Mouse (Mus musculus) layer of hippocampus, adult 9-11 months (tissue): ENCODE measurements at regions not wholly inside any gene's neighbourhood (a gene's known extent, or its start where the extent isn't known, plus 50 kb on each side); places are given as distances from the start of the nearest gene placed in this dataset.

Source experiments
- DNase-seq: peaks from one replicate; pipeline ENCODE4 v3.0.0; 2022

DNA sequence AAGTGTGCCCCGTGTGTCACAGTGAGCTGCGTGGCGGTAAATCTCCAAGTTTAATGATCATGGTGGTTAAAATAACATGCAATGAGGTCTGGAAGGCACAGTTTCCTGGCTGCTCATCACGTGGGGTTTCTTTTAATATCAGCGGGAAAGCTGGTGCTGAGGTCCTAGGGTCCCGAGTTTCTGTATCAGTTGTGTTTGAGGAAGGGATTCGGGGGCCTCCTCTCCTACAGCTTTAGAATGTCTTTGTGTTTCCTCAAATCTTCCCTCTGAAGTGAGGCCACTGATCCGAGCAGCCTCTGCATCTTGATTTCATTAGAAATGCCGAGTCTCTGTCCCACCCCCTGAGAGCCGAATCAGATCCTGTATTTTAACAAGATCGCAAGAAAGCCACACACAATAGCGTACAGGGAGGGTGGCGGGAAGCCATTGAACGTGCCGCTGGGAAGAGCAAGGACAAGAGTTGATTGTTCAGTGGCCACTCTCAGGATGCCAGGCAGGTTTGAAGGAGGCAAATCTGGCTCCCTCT, 215.5 kb downstream of the Ppp4r2 start:
- DNase-seq, result no peak

GRCm38 (mm10) chr6:101054880-101055279, 221.5 kb downstream of the Ppp4r2 start:
- no peak for DNase-seq

DNA sequence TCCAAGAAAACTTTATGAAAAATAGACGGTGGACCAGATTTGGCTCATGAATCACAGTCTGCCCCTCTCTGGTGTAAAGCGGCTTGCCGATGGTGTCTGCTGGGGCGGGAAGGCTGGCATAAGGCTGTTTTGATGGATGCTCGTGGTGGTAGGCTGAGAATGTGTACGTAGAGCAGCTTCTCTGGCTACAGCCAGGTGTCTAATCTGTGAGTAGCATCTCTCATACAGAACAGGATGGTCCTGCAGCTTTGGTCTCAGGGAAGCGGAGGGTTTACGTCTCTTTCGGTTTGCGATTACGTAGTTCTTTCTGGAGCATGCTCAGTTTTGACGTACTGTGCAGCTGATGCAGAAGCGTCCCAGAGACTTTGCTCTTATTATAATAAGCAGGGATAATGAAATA, 222.9 kb downstream of the Ppp4r2 start:
- DNase-seq, result peak; percentile 23

DNA sequence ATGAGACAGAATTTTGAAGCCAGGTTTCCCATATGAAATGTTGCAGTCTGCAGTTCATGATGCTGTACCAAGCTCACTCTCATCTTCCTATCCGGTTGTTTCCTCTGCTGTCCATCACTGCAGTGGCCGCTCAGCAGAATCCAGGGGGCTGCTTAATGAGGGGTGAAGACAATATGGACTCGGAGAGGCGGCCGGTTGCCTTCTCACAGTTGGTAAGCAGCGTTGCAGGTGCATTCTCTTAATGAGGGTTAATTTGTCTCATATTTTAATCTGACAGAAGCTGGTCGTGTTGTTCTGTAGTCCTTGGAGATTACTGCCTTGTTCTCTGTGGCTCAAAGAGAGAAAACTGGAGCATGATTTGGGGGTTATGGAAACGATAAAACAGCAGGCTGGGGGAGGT, 225.6 kb downstream of the Ppp4r2 start:
- DNase-seq, result no peak

DNA sequence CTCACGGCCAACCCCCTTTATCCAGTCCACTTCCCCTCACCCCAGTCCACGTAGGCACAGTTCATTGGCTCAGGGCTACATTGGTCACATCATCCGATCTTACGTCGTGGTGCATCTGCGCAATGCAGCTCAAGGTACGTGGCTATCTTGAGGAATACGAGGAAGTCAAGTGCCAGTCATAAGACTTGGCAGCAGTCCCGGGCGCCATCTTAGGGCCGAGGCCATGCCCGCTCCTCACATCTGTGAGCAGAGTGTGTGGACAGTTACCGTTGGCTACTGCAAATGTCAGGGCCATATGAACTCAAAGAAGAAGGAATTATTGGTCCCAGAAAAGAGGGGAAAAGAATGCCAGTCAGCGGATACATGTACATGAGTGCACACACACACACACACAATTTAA, 228.8 kb downstream of the Ppp4r2 start:
- no peak for DNase-seq

- no peak for DNase-seq
These were observed 242.5 kb downstream of the Ppp4r2 start for GRCm38 (mm10) chr6:101075753-101076516.

DNA sequence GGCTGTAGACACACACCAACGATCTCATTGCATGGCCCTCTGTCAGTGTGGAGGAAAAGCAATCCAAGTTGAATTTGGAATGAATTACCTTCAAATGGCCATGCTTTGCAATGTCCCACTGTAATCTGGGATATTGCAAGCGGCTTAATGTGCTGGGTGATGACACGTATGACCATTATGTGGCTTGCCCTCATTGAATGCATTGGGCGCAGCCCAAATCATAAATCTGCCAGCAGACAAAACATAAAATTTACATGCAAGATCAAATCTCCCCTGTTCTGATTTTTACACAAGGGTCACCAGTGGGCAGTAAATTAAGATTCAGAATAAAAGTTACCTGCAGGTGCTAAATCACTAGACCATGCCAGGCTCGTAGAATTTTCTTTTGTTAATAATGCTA, 244.9 kb downstream of the Ppp4r2 start:
- DNase-seq, result no peak

GRCm38 (mm10) chr6:101083676-101084075, 250.3 kb downstream of the Ppp4r2 start:
- DNase-seq, result no peak

DNA sequence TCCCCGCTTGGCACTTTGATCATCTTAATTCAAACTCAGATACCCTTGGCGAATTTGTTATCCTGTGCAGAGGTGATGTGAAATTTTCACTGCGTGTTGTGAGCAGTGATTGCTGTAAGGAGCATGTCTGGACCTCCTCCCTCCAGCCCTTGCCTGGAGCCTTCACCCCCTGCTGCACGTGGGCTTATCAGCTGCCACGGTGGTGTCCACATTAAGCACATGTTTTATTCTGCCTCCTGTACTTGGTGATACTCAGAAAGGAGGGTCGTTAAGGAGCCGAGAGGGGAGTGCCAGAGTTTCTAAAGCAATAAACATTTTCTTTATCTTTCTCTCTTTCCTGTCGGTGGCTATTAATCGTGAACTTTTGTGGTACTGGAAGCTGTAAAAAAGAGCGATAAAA, 258.8 kb downstream of the Ppp4r2 start:
- DNase-seq, result no peak
